ENCODE assay signal across 8 mouse cellular contexts in the genomic region with DNA sequence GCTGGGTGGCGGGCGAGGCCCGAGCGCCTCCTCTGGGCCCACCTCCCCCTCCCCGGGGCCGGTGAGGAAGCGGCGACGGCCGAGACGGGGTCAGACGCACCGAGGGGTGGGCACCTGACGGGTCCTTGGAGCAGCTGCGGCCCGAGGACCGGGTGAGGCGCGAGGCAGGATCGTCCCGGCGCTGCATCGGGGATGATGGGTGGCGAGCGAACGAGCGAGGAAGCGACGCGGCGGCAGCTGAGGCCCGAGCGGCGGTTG. TPM values are rescaled to one million over a fixed set of nuclear protein-coding genes. Genes with fewer than 3 reads are reported as not detected.
DNase-seq lines count a peak whose midpoint lies in the region; ATAC-seq and TF ChIP-seq lines count a peak whose summit lies in the region.

No protein-coding gene starts in this region.

- DNase-seq in layer of hippocampus, adult 2 months (ENCODE audit: low spot score in 2 of 2) = no peak
- no peak for DNase-seq in layer of hippocampus, adult 9-10 months (ENCODE audit: low spot score)
- DNase-seq in midbrain, postnatal 0 days (ENCODE audit: low spot score) = no peak
- no peak for DNase-seq in cerebellum, adult 9-11 months
- no peak for DNase-seq in cerebellum, postnatal 25 days
- DNase-seq in adrenal gland, postnatal 14 days = no peak

- peak overlapping the region; percentile 74 for H3K4me2 ChIP-seq in embryonic facial prominence, embryonic 13.5 days
- H3K4me2 ChIP-seq in intestine, embryonic 15.5 days (replicated peaks) = peak overlapping the region; percentile 64
- peak overlapping the region; percentile 67 for H3K4me2 ChIP-seq in midbrain, postnatal 0 days (ENCODE audit: low read depth, low read length, poor library complexity, severe bottlenecking)

- 0% methylated on average over 34 of the region's 34 CpGs for WGBS in embryonic facial prominence, embryonic 13.5 days
- 1% methylated on average over 34 of the region's 34 CpGs for WGBS in intestine, embryonic 15.5 days
- under 1% methylated on average over 33 of the region's 34 CpGs for WGBS in midbrain, postnatal 0 days

- peaks cover 29% of the 10 kb centered on the region for H3K4me1 ChIP-seq in embryonic facial prominence, embryonic 13.5 days
- H3K4me1 ChIP-seq in intestine, embryonic 15.5 days (replicated peaks) = peaks cover 21% of the 10 kb centered on the region
- peaks cover 3% of the 10 kb centered on the region; the same call in 1 of the 2 replicates for H3K4me1 ChIP-seq in midbrain, postnatal 0 days (ENCODE audit: insufficient read depth, low read length)

- H3K27ac ChIP-seq in layer of hippocampus, adult 2 months = peak overlapping the region; percentile 99
- H3K27ac ChIP-seq in embryonic facial prominence, embryonic 13.5 days = peak overlapping the region; percentile 99
- peak overlapping the region; percentile 98 for H3K27ac ChIP-seq in intestine, embryonic 15.5 days
- H3K27ac ChIP-seq in midbrain, postnatal 0 days (ENCODE audit: low read depth, low read length) = peak overlapping the region; percentile 99

- no peaks in the 10 kb centered on the region for H3K27me3 ChIP-seq in embryonic facial prominence, embryonic 13.5 days
- H3K27me3 ChIP-seq in intestine, embryonic 15.5 days (replicated peaks) = no peaks in the 10 kb centered on the region
- H3K27me3 ChIP-seq in midbrain, postnatal 0 days (ENCODE audit: insufficient read depth, low read length) = no peaks in the 10 kb centered on the region

- ATAC-seq in embryonic facial prominence, embryonic 13.5 days (ENCODE audit: insufficient number of reproducible peaks, insufficient read depth, low FRiP score, low TSS enrichment, low read depth) = peak; percentile 10; the same call in 1 of the 2 replicates
- ATAC-seq in intestine, embryonic 15.5 days = peak; percentile 48; the same call in 1 of the 2 replicates
- peak; percentile 67 for ATAC-seq in midbrain, postnatal 0 days (ENCODE audit: low FRiP score)

- peak overlapping the region; percentile 85 for H3K4me3 ChIP-seq in layer of hippocampus, adult 2 months
- peak overlapping the region; percentile 100 for H3K4me3 ChIP-seq in embryonic facial prominence, embryonic 13.5 days
- peak overlapping the region; percentile 98 for H3K4me3 ChIP-seq in intestine, embryonic 15.5 days (replicated peaks)
- H3K4me3 ChIP-seq in midbrain, postnatal 0 days (ENCODE audit: low read depth, low read length) = peak overlapping the region; percentile 100

- H3K36me3 ChIP-seq in embryonic facial prominence, embryonic 13.5 days = peaks cover 4% of the 10 kb centered on the region; the same call in 1 of the 2 replicates
- no peaks in the 10 kb centered on the region; the same call in 1 of the 2 replicates for H3K36me3 ChIP-seq in intestine, embryonic 15.5 days
- H3K36me3 ChIP-seq in midbrain, postnatal 0 days (ENCODE audit: insufficient read depth, low read length) = no peaks in the 10 kb centered on the region

- no peaks in the 10 kb centered on the region for H3K9me3 ChIP-seq in embryonic facial prominence, embryonic 13.5 days
- H3K9me3 ChIP-seq in intestine, embryonic 15.5 days = no peaks in the 10 kb centered on the region
- H3K9me3 ChIP-seq in midbrain, postnatal 0 days (ENCODE audit: low read length) = no peaks in the 10 kb centered on the region

- H3K9ac ChIP-seq in embryonic facial prominence, embryonic 13.5 days = peak overlapping the region; percentile 100
- H3K9ac ChIP-seq in intestine, embryonic 15.5 days = peak overlapping the region; percentile 100
- peak overlapping the region; percentile 99 for H3K9ac ChIP-seq in midbrain, postnatal 0 days (replicated peaks; ENCODE audit: low read length, poor library complexity, severe bottlenecking)

- TF ChIP-seq CTCF in layer of hippocampus, adult 2 months (conservative IDR thresholded peaks at IDR 0.05) = no peak
- TF ChIP-seq CTCF in midbrain, postnatal 0 days (IDR thresholded peaks at IDR 0.05) = no peak

RNA-seq across cellular contexts. Expression of gene Khdrbs1, which starts 0.2 kb away (rescaled TPM):
- 10 to 100 TPM; 87.4 to 92.5 TPM for total RNA-seq in layer of hippocampus, adult 2 months (2021)
- 143 and 152 TPM in 2 replicates for polyA plus RNA-seq in embryonic facial prominence, embryonic 13.5 days (2015; fragmentation: Nextera tagmentation; extraction: Ambion mirVana)
- 83.6 and 95.9 TPM in 2 replicates for polyA plus RNA-seq in intestine, embryonic 15.5 days (2015; fragmentation: Nextera tagmentation; extraction: Ambion mirVana)
- 80.8 and 101 TPM in 2 replicates for total RNA-seq in midbrain, postnatal 0 days (2014; rRNA removed)
- polyA plus RNA-seq in midbrain, postnatal 0 days (2015; fragmentation: Nextera tagmentation; extraction: Ambion mirVana) = 78.0 and 87.2 TPM in 2 replicates
- total RNA-seq in adrenal gland, postnatal 14 days (2021) = 69.2 and 78.4 TPM in 2 replicates

RNA-seq across cellular contexts. Expression of gene Tmem39b, which starts 45.3 kb away (rescaled TPM):
- total RNA-seq in layer of hippocampus, adult 2 months (2021) = 10 to 100 TPM; 14.6 TPM
- polyA plus RNA-seq in embryonic facial prominence, embryonic 13.5 days (2015; fragmentation: Nextera tagmentation; extraction: Ambion mirVana) = 14.8 and 18.5 TPM in 2 replicates
- polyA plus RNA-seq in intestine, embryonic 15.5 days (2015; fragmentation: Nextera tagmentation; extraction: Ambion mirVana) = 9.3 and 9.4 TPM in 2 replicates
- total RNA-seq in midbrain, postnatal 0 days (2014; rRNA removed) = 26.0 and 29.6 TPM in 2 replicates
- 15.9 and 16.4 TPM in 2 replicates for polyA plus RNA-seq in midbrain, postnatal 0 days (2015; fragmentation: Nextera tagmentation; extraction: Ambion mirVana)
- 11.6 and 12.9 TPM in 2 replicates for total RNA-seq in adrenal gland, postnatal 14 days (2021)

Comparison
In these comparisons a context has a peak if more than half of its experiments do, and no peak if none do; other contexts are left out.
1. ATAC-seq: peak in every context shown above with its lines; median percentile 67 in midbrain, postnatal 0 days; 48 in intestine, embryonic 15.5 days; 10 in embryonic facial prominence, embryonic 13.5 days.